Mouse (Mus musculus): Measurements from ENCODE around the gene Gart.

DNA sequence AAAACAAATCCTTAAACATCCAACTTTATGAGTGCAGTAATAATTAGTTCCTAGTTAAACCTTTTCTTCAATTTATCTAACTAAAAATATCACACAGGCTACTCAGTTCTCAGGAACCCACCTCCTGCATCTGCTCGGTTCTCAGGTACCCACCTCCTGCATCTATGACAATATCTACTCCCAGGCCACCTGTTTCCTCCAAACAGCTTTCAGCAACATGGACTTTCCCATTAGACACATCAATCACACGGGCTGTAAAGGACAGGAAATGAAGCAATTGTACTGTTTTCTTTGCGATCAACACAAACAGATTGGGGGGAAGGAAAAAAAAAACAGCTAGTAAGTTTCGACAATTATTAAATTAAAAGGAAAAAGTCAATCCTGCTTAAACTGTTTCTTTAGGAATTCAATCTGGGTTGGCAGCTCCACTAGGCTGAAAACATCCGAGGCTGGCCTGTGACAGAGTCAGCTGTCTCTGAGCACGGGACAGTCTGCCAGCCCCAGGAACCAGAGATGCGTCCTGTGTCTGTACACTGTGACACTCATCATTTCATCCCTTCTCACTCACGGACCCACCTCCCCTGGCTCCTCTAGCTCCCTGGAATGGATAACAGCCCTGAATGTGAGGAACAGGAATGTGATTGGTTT, 48.5 kb upstream of the Gart start:
- TF ChIP-seq GATA1 (IDR thresholded peaks at IDR 0.05; ENCODE audit: low read length): no peak
- TF ChIP-seq TAL1 (IDR thresholded peaks at IDR 0.05; ENCODE audit: low read length): no peak

Data from erythroblast, embryonic 14.5 days (primary cell).